Mouse (Mus musculus) liver, embryonic 14.5 days (tissue): ENCODE data around the gene Ciita. TPM values are rescaled to one million over a fixed set of nuclear protein-coding genes. Genes with fewer than 3 reads are reported as not detected.

Experiments used
- ATAC-seq: fragments of 200-750 bp; cut with Nextera tagmentation; 2 replicates; pipeline ENCODE4 v1.8.0; 2017; ENCODE audit warnings: moderate number of reproducible peaks, mild to moderate bottlenecking, moderate library complexity; ENCODE audit not compliant: insufficient read depth
- DNase-seq, 3 experiments: peaks; one replicate each; pipeline ENCODE4 v3.0.0-alpha.2; 2012 to 2013; ENCODE audit warnings: low read depth in 3 of 3, low spot score in 3 of 3
- H3K27ac ChIP-seq: fragments of 300-500 bp; sonication (generic); 2 replicates; pipeline ENCODE4 v1.5.1; 2014; ENCODE audit warnings: moderate library complexity, mild to moderate bottlenecking, control low read depth, inconsistent platforms
- H3K27me3 ChIP-seq: fragments of 300-500 bp; sonication (generic); 2 replicates; pipeline ENCODE4 v1.6.1; 2014; ENCODE audit warnings: mild to moderate bottlenecking, low read length, moderate library complexity; ENCODE audit not compliant: control insufficient read depth, insufficient read depth
- H3K36me3 ChIP-seq: fragments of 300-500 bp; sonication (generic); replicated peaks from 2 replicates; pipeline ENCODE4 v1.6.1; 2014; ENCODE audit warnings: low read depth; ENCODE audit not compliant: control insufficient read depth, insufficient read depth
- H3K4me1 ChIP-seq, 2 experiments: fragments of 200-500 bp in 1 of 2; fragments of 300-500 bp in 1 of 2; sonication (generic) in 1 of 2; replicated peaks; 2 replicates each; pipeline ENCODE4 v1.6.1; 2012 to 2014; ENCODE audit warnings: antibody characterized with exemption in 1 of 2, inconsistent platforms in 1 of 2, low read length in 1 of 2; ENCODE audit not compliant: control insufficient read depth in 2 of 2, insufficient read depth in 2 of 2
- H3K4me2 ChIP-seq: fragments of 300-500 bp; sonication (generic); 2 replicates; pipeline ENCODE4 v1.6.1; 2014; ENCODE audit warnings: low read depth, mild to moderate bottlenecking, control low read depth, moderate library complexity
- H3K4me3 ChIP-seq, 2 experiments: fragments of 200-500 bp in 1 of 2; fragments of 300-500 bp in 1 of 2; sonication (generic) in 1 of 2; 2 replicates each; pipeline ENCODE4 v1.5.1; 2012 to 2014; ENCODE audit warnings: low read depth in 2 of 2, low read length in 2 of 2, mild to moderate bottlenecking in 2 of 2, control low read depth in 1 of 2, inconsistent platforms in 1 of 2, moderate library complexity in 1 of 2; ENCODE audit not compliant: insufficient read depth in 1 of 2
- H3K9ac ChIP-seq: fragments of 300-500 bp; sonication (generic); replicated peaks from 2 replicates; pipeline ENCODE4 v1.6.1; 2014; ENCODE audit warnings: mild to moderate bottlenecking, control low read depth, moderate library complexity
- H3K9me3 ChIP-seq: fragments of 300-500 bp; sonication (generic); 2 replicates; pipeline ENCODE4 v1.6.1; 2016; ENCODE audit warnings: low read length, mixed read lengths; ENCODE audit not compliant: control insufficient read depth
- CTCF ChIP-seq: IDR thresholded peaks from 2 replicates; pipeline ENCODE4 v1.5.1; 2016; ENCODE audit warnings: antibody characterized with exemption, low read depth, control low read depth
- EP300 ChIP-seq: IDR thresholded peaks from 2 replicates; pipeline ENCODE4 v1.6.1; 2016; ENCODE audit warnings: antibody characterized with exemption, low read depth
- WGBS: fragments of 180-500 bp; shearing (Covaris S2); extraction: QIAGEN DNeasy Blood & Tissue Kit; methylation state at CpG from one replicate; pipeline ENCODE4 v1.1.7; 2014; ENCODE audit not compliant: insufficient replicate concordance; 5-methylcytosine and 5-hydroxymethylcytosine counted together
- polyA plus RNA-seq, 2 experiments: library from polyadenylated mRNA; depleted of rRNA in 1 of 2; stranded (reverse) in 1 of 2; unstranded in 1 of 2; fragments of >200 nt; fragmentation: Nextera tagmentation in 1 of 2; extraction: Ambion mirVana in 1 of 2; gene quantifications; 2 replicates each; pipeline versions ENCODE4 v1.2.1 to v1.2.3; 2012 to 2014

Ciita gene
- polyA plus RNA-seq, 2 experiments: 0.06 TPM

GRCm38 (mm10) chr16:10536323-10536722, 56.5 kb downstream of the Ciita start:
- TF ChIP-seq CTCF: no peak
- TF ChIP-seq EP300: no peak
- no peak overlapping the region for H3K4me3 ChIP-seq
- no peak overlapping the region for H3K9ac ChIP-seq
- H3K36me3 ChIP-seq: no peaks in the 10 kb centered on the region
- H3K9me3 ChIP-seq: no peaks in the 10 kb centered on the region
- H3K4me1 ChIP-seq: peaks cover 0 to 6% of the 10 kb centered on the region in 2 experiments; a peak in 1 of 4 replicates
- no peak overlapping the region for H3K27ac ChIP-seq
- H3K27me3 ChIP-seq: no peaks in the 10 kb centered on the region
- WGBS: 54% methylated on average over 5 of the region's 5 CpGs
- no peak overlapping the region for H3K4me2 ChIP-seq
- DNase-seq (no peak), ATAC-seq (no peak)

DNA sequence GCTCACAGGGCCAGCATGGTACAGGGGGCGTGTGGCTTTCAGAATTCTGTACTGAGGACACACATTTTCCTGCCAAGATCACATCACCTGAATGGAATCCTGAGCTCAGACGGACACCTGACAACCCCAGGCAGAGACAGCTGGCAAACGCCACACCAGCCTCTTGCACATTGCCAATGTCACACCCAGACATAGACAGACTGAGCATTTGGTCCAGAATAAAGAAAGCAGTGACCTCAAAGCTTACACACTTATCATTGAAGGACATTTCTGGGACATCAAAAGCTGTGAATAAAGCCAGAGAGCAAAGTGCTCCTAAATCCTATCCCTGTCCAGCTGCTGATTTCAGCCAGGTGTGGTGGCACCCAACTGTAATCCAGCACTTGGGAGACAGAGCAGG, 57.1 kb downstream of the Ciita start:
- TF ChIP-seq CTCF (no peak), EP300 (no peak)
- H3K4me1 ChIP-seq: peaks cover 0 to 12% of the 10 kb centered on the region in 2 experiments; a peak in 3 of 4 replicates

DNA sequence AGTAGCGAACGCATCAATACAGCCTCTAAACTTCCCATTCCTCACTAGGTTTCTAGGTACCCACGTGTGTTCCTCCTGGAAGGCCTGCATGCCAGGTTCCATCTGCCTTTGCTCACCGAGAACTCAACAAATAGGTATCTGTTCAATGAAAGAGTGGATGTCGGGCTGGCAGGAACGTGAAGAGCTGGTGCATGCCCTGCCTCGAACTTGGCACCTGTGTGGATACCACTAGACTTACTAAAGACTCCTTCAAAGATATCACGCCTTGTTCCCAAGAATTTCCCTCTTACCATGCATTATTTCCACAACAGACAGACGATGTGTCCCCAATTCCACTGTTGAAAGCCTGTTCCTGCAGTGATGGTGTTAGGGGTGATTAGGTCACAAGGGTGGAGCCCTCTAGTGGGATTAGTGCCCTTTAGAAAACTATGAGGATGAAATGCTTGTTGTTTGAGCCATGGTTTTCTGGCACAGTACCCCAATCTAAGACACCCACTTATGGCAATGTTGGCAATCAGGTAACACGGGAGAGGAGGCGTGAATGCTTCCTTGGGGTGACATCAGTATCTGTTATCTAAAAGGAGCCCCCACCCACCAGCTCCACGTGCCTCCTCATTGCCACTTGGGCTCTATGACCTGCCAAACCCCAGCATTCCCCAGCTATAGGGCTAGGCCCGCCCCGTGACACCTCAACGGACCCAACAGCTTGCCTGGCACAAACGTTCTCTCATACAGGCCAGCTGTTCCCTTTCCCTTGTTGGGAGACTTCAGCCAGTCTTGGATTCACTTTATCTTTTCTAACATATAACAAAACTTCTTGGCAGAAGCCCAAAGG, 61.1 kb downstream of the Ciita start:
- 58% methylated on average over 16 of the region's 16 CpGs for WGBS
- ATAC-seq (no peak), DNase-seq (no peak)
- Histone ChIP-seq H3K4me3 (peak overlapping the region in 1 of 2 experiments; percentile 75; a peak in 1 of 4 replicates), H3K9ac (no peak overlapping the region), H3K4me1 (peaks cover 6 to 19% of the 10 kb centered on the region in 2 experiments), H3K27ac (no peak overlapping the region), H3K36me3 (no peaks in the 10 kb centered on the region), H3K9me3 (no peaks in the 10 kb centered on the region), H3K4me2 (peak overlapping the region; percentile 92), H3K27me3 (no peaks in the 10 kb centered on the region)
- TF ChIP-seq CTCF (0 out of 2 replicates have a peak, but pooled peaks have one; percentile 11), EP300 (no peak)

More for the DNA sequence above, 57.1 kb downstream of the Ciita start:
- no peaks in the 10 kb centered on the region for H3K27me3 ChIP-seq
- no peak overlapping the region for H3K9ac ChIP-seq
- 69% methylated on average over 3 of the region's 3 CpGs for WGBS
- ATAC-seq (no peak), DNase-seq (no peak)
- no peaks in the 10 kb centered on the region for H3K36me3 ChIP-seq
- H3K4me2 ChIP-seq: no peak overlapping the region
- no peak overlapping the region for H3K4me3 ChIP-seq
- no peaks in the 10 kb centered on the region for H3K9me3 ChIP-seq
- H3K27ac ChIP-seq: no peak overlapping the region

GRCm38 (mm10) chr16:10541598-10541930, 61.7 kb downstream of the Ciita start:
- H3K4me3 ChIP-seq: peak overlapping the region; percentile 5 to 75; a peak in 3 of 4 replicates
- WGBS: 40% methylated on average over 7 of the region's 7 CpGs
- ATAC-seq (no peak), DNase-seq (no peak)
- TF ChIP-seq EP300 (no peak), CTCF (no peak)
- no peaks in the 10 kb centered on the region for H3K9me3 ChIP-seq
- no peaks in the 10 kb centered on the region for H3K27me3 ChIP-seq
- H3K36me3 ChIP-seq: no peaks in the 10 kb centered on the region
- H3K27ac ChIP-seq: no peak overlapping the region
- H3K4me1 ChIP-seq: peaks cover 10 to 22% of the 10 kb centered on the region in 2 experiments
- no peak overlapping the region for H3K9ac ChIP-seq
- H3K4me2 ChIP-seq: peak overlapping the region; percentile 92

DNA sequence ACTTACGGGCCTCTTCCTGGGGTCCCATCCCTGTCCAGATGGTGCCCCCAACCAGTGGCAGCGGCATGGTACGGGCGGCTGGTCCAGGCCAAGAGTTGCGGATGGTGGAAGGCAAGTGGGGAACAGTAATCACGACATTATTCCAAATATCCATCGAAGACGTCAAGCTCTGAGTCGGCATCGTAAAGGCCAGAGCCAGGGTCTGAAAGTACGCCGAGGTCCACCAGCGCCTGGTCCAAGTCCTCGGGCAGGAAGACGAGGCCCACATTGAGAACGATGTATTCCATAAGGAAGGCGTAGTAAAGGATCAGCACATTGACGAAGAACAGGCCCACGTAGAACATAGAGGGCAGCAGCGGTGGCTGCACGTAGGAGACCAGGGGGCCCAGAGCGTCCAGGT, 62.4 kb downstream of the Ciita start:
- 10% methylated on average over 22 of the region's 22 CpGs for WGBS
- no peak overlapping the region for H3K27ac ChIP-seq
- no peak for DNase-seq
- no peaks in the 10 kb centered on the region for H3K27me3 ChIP-seq
- H3K4me2 ChIP-seq: peak overlapping the region; percentile 92
- no peaks in the 10 kb centered on the region for H3K9me3 ChIP-seq
- peaks cover 10 to 22% of the 10 kb centered on the region in 2 experiments for H3K4me1 ChIP-seq
- H3K9ac ChIP-seq: peak overlapping the region; percentile 56
- no peaks in the 10 kb centered on the region for H3K36me3 ChIP-seq
- TF ChIP-seq EP300: no peak
- no peak for TF ChIP-seq CTCF
- peak overlapping the region; percentile 63 to 75 for H3K4me3 ChIP-seq
- no peak for ATAC-seq
